Mouse (Mus musculus) spleen, adult 2 months (tissue): ENCODE data around the gene Rpl14. TPM values are rescaled to one million over a fixed set of nuclear protein-coding genes. Genes with fewer than 3 reads are reported as not detected.
"Not testable (repeated sequence)": the region's sequence is repeated elsewhere in the genome, so short reads cannot be mapped to it uniquely, and the experiment has no call there.

Experiments used
- DNase-seq, 2 experiments: peaks; one replicate each; pipeline versions ENCODE4 v3.0.0 to v3.0.0-alpha.2; 2012 to 2021; ENCODE audit warnings: low spot score in 2 of 2, low read depth in 1 of 2
- H3K27ac ChIP-seq: fragments of 200-500 bp; 2 replicates; pipeline ENCODE4 v1.5.1; 2012; ENCODE audit warnings: low read length, inconsistent platforms; ENCODE audit not compliant: insufficient read depth
- H3K27me3 ChIP-seq: fragments of 200-500 bp; 2 replicates; pipeline ENCODE4 v1.6.1; 2012; ENCODE audit warnings: mild to moderate bottlenecking, moderate library complexity, low read length, inconsistent platforms; ENCODE audit not compliant: control insufficient read depth, insufficient read depth
- H3K36me3 ChIP-seq: fragments of 200-500 bp; 2 replicates; pipeline ENCODE4 v1.6.1; 2012; ENCODE audit warnings: mild to moderate bottlenecking, low read length, inconsistent platforms; ENCODE audit not compliant: control insufficient read depth, insufficient read depth
- H3K4me1 ChIP-seq: fragments of 200-500 bp; 2 replicates; pipeline ENCODE4 v1.6.1; 2011; ENCODE audit warnings: inconsistent platforms; ENCODE audit not compliant: control insufficient read depth, insufficient read depth, insufficient read length
- H3K4me3 ChIP-seq: fragments of 200-500 bp; 2 replicates; pipeline ENCODE4 v1.5.1; 2011; ENCODE audit warnings: mild to moderate bottlenecking, inconsistent platforms; ENCODE audit not compliant: insufficient read depth, insufficient read length; ENCODE audit errors: extremely low read depth
- CTCF ChIP-seq: fragments of 200-500 bp; IDR thresholded peaks from 2 replicates; pipeline ENCODE4 v1.5.1; 2011; ENCODE audit warnings: mild to moderate bottlenecking, inconsistent platforms; ENCODE audit not compliant: insufficient read depth, insufficient read length, insufficient replicate concordance; ENCODE audit errors: extremely low read depth
- POLR2A ChIP-seq: fragments of 200-500 bp; IDR thresholded peaks from 2 replicates; pipeline ENCODE4 v1.6.1; 2011; ENCODE audit warnings: low read depth, low read length, inconsistent platforms
- WGBS: fragments of 180-500 bp; shearing (Covaris S2); methylation state at CpG from one replicate; pipeline ENCODE4 v1.1.7; 2018; 5-methylcytosine and 5-hydroxymethylcytosine counted together
- polyA plus RNA-seq: library from polyadenylated mRNA; depleted of rRNA; stranded (reverse); fragments of >200 nt; gene quantifications from 2 replicates; pipeline ENCODE4 v1.2.3, GENCODE M21; 2012

Gene Rpl14
- polyA plus RNA-seq, 1 experiment = 353 TPM

GRCm38 (mm10) chr9:120532691-120533090, 38.6 kb upstream of the Rpl14 start:
- no peaks in the 10 kb centered on the region for H3K4me1 ChIP-seq
- H3K27ac ChIP-seq = no peak overlapping the region
- no peaks in the 10 kb centered on the region for H3K36me3 ChIP-seq
- TF ChIP-seq CTCF (no peak), POLR2A (no peak)
- WGBS = 92% methylated on average over 6 of the region's 6 CpGs
- no peak for DNase-seq
- no peak overlapping the region for H3K4me3 ChIP-seq
- no peaks in the 10 kb centered on the region for H3K27me3 ChIP-seq

DNA sequence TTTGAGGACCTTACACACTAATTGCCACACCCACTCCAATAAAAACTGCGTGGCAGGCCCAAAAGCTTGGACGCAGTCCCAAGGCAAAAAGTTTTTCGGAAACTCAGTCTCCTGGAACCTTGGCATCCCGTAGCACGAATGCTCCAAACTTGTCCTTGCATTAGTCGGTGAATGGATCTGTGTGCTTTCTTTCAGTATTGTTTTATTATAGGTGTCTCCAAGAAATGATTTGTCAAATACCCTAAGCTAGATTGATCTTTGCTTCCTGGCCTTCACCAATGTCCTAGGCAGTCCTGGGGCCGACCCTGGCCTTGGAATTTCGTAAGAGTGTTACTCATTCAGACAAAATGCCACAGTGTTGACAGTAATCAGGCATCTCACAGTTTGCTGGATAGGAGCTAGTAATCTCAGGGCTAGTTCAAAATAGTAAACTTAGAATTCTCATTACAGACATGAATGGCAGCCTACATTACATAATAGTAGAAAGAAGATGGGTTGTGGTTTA, 37.7 kb upstream of the Rpl14 start:
- not testable (repeated sequence) for H3K36me3 ChIP-seq, H3K27ac ChIP-seq, H3K4me1 ChIP-seq, DNase-seq, H3K4me3 ChIP-seq, H3K27me3 ChIP-seq
- WGBS = 94% methylated on average over 8 of the region's 8 CpGs

DNA sequence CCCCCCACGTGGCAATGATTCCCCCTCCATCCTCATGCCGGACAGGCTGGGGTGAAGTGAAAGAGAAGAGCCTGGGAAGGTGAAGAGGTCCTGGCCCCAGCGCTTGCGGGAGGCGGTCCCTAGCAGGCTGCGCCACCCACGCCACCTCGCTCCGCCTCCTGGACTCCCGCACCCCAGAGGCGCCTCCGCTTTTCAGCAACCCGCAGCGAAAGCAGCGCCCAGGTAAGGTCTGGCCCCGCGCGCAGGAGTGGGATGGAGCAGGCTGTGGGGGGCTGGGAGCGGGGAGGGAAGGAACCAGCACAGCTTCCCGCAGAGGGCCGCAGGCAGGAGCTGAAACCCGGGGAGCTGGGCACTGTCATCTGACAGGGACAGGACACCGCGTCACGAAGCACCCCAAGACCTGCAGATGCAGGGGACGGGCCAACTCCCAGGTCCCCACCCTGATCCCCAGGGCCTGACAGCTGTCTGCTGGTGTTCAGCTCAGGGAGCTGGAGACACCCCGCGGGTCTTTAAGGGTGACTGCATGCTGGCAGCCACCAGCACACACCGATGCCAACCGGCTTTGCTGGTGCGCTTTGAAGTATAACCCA, 31.5 kb upstream of the Rpl14 start, which contains the start of gene Entpd3:
Gene Entpd3 (plus strand): TSS at position 157 of the 590 bp plus-strand sequence.
- no peak within 1 kb of the TSS for H3K27ac ChIP-seq
- 4% methylated on average over 31 of the region's 31 CpGs for WGBS
- H3K4me1 ChIP-seq = no peaks in the 10 kb centered on the region
- TF ChIP-seq CTCF (no peak), POLR2A (no peak)
- 0 out of 2 replicates have a peak within 1 kb of the TSS, but pooled peaks have one; percentile 13 for H3K4me3 ChIP-seq
- no peaks in the 10 kb centered on the region for H3K36me3 ChIP-seq
- no peak for DNase-seq
- peaks cover 6% of the 10 kb centered on the region for H3K27me3 ChIP-seq

GRCm38 (mm10) chr9:120541411-120541810, 29.8 kb upstream of the Rpl14 start:
- TF ChIP-seq POLR2A (no peak), CTCF (no peak)
- no peaks in the 10 kb centered on the region for H3K4me1 ChIP-seq
- no peak overlapping the region for H3K4me3 ChIP-seq
- 40% methylated on average over 1 of the region's 2 CpGs for WGBS
- no peak overlapping the region for H3K27ac ChIP-seq
- DNase-seq = no peak
- peaks cover 6% of the 10 kb centered on the region for H3K27me3 ChIP-seq
- no peaks in the 10 kb centered on the region for H3K36me3 ChIP-seq

DNA sequence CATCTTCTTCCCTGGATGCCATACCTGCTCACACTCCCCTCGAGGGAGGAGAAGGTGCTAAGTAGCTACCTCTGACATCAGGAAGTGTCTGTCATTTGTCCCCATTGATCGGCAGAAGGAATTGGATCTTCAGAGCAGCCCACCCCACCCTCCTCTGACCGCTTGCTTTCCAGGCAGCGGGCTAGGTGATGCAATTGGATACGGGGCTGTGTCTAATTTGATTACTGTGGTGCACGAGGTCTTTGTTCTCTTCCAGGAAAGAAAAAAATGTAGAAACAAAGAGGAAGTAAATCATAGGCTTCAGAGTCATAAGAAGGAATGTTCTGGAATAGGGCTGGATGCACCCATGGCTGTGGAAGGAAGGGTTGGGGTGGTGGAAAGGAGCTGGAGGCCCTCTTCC, 29.0 kb upstream of the Rpl14 start:
- Histone ChIP-seq H3K36me3 (no peaks in the 10 kb centered on the region), H3K27ac (no peak overlapping the region), H3K4me3 (no peak overlapping the region), H3K4me1 (no peaks in the 10 kb centered on the region), H3K27me3 (peaks cover 6% of the 10 kb centered on the region)
- TF ChIP-seq CTCF (no peak), POLR2A (no peak)
- 48% methylated on average over 6 of the region's 6 CpGs for WGBS
- no peak for DNase-seq

GRCm38 (mm10) chr9:120545994-120546393, 25.2 kb upstream of the Rpl14 start:
- no peaks in the 10 kb centered on the region for H3K36me3 ChIP-seq
- no peak for DNase-seq
- 20% methylated on average over 2 of the region's 2 CpGs for WGBS
- no peak overlapping the region for H3K4me3 ChIP-seq
- H3K27me3 ChIP-seq = no peaks in the 10 kb centered on the region
- no peak for TF ChIP-seq POLR2A
- TF ChIP-seq CTCF = no peak
- no peaks in the 10 kb centered on the region for H3K4me1 ChIP-seq
- H3K27ac ChIP-seq = no peak overlapping the region

GRCm38 (mm10) chr9:120546482-120546881, 24.8 kb upstream of the Rpl14 start:
- DNase-seq = peak in 1 of 2 experiments; percentile 4
- H3K36me3 ChIP-seq = no peaks in the 10 kb centered on the region
- no peaks in the 10 kb centered on the region for H3K4me1 ChIP-seq
- no peak overlapping the region for H3K27ac ChIP-seq
- H3K27me3 ChIP-seq = no peaks in the 10 kb centered on the region
- H3K4me3 ChIP-seq = no peak overlapping the region
- 68% methylated on average over 9 of the region's 9 CpGs for WGBS
- TF ChIP-seq CTCF (no peak), POLR2A (no peak)
